Mouse (Mus musculus): ENCODE data around the gene Rasal2. TPM values are rescaled to one million over a fixed set of nuclear protein-coding genes. Genes with fewer than 3 reads are reported as not detected.

The Rasal2 gene
- total and polyA plus RNA-seq, 3 experiments, result 5.1 to 23.2 (median 22.2) TPM

GRCm38 (mm10) chr1:157092622-157093021 lies 319.8 kb downstream of the Rasal2 start:
- H3K36me3 ChIP-seq (ENCODE audit: control insufficient read depth, insufficient read depth, low read length), result no peaks in the 10 kb centered on the region
- TF ChIP-seq CTCF (IDR thresholded peaks at IDR 0.05) (no peak), EP300 (IDR thresholded peaks at IDR 0.05; ENCODE audit: insufficient read depth, low read depth, low read length) (0 out of 2 replicates have a peak, but pooled peaks have one; percentile 33), POLR2A (IDR thresholded peaks at IDR 0.05; ENCODE audit: insufficient read depth, low read depth, low read length) (no peak)
- intact Hi-C loops (cut with DNase I), result no loop called here
- WGBS, result 56% methylated on average over 1 of the region's 1 CpGs
- peaks cover 5% of the 10 kb centered on the region for H3K4me1 ChIP-seq (ENCODE audit: control insufficient read depth, insufficient read depth, low read length)
- no peak overlapping the region for H3K4me3 ChIP-seq
- peak in 1 of 2 experiments; percentile 18 for DNase-seq
- no peaks in the 10 kb centered on the region for H3K79me2 ChIP-seq (replicated peaks; ENCODE audit: control insufficient read depth, insufficient read depth, low read length)
- H3K9ac ChIP-seq (ENCODE audit: low read depth, low read length), result no peak overlapping the region
- H3K27me3 ChIP-seq (ENCODE audit: control insufficient read depth, insufficient read depth, low read length), result no peaks in the 10 kb centered on the region
- H3K27ac ChIP-seq, result no peak overlapping the region; the same call in 1 of the 2 replicates

- Histone ChIP-seq H3K27me3 (ENCODE audit: control insufficient read depth, insufficient read depth, low read length) (no peaks in the 10 kb centered on the region), H3K4me1 (ENCODE audit: control insufficient read depth, insufficient read depth, low read length) (peaks cover 5% of the 10 kb centered on the region), H3K9ac (ENCODE audit: low read depth, low read length) (no peak overlapping the region), H3K4me3 (no peak overlapping the region), H3K36me3 (ENCODE audit: control insufficient read depth, insufficient read depth, low read length) (no peaks in the 10 kb centered on the region), H3K79me2 (replicated peaks; ENCODE audit: control insufficient read depth, insufficient read depth, low read length) (no peaks in the 10 kb centered on the region), H3K27ac (no peak overlapping the region; the same call in 1 of the 2 replicates)
- 75% methylated on average over 4 of the region's 4 CpGs for WGBS
- intact Hi-C loops (cut with DNase I), result no loop called here
- DNase-seq, result no peak
- TF ChIP-seq EP300 (IDR thresholded peaks at IDR 0.05; ENCODE audit: insufficient read depth, low read depth, low read length) (no peak), POLR2A (IDR thresholded peaks at IDR 0.05; ENCODE audit: insufficient read depth, low read depth, low read length) (no peak), CTCF (IDR thresholded peaks at IDR 0.05) (peak; percentile 56)
Measured at GRCm38 (mm10) chr1:157092140-157092539, 320.3 kb downstream of the Rasal2 start.

- no peak overlapping the region for H3K27ac ChIP-seq
- intact Hi-C loops (cut with DNase I), result no loop called here
- H3K27me3 ChIP-seq (ENCODE audit: control insufficient read depth, insufficient read depth, low read length), result no peaks in the 10 kb centered on the region
- no peak overlapping the region for H3K4me3 ChIP-seq
- H3K9ac ChIP-seq (ENCODE audit: low read depth, low read length), result no peak overlapping the region
- WGBS, result 59% methylated on average over 3 of the region's 3 CpGs
- TF ChIP-seq POLR2A (IDR thresholded peaks at IDR 0.05; ENCODE audit: insufficient read depth, low read depth, low read length) (no peak), CTCF (IDR thresholded peaks at IDR 0.05) (no peak), EP300 (IDR thresholded peaks at IDR 0.05; ENCODE audit: insufficient read depth, low read depth, low read length) (no peak)
- no peaks in the 10 kb centered on the region for H3K36me3 ChIP-seq (ENCODE audit: control insufficient read depth, insufficient read depth, low read length)
- no peaks in the 10 kb centered on the region for H3K79me2 ChIP-seq (replicated peaks; ENCODE audit: control insufficient read depth, insufficient read depth, low read length)
- no peak for DNase-seq
- H3K4me1 ChIP-seq (ENCODE audit: control insufficient read depth, insufficient read depth, low read length), result peaks cover 5% of the 10 kb centered on the region
Measured at GRCm38 (mm10) chr1:157090835-157091234, 321.6 kb downstream of the Rasal2 start.

- H3K4me3 ChIP-seq, result peak overlapping the region; percentile 39
- H3K79me2 ChIP-seq (replicated peaks; ENCODE audit: control insufficient read depth, insufficient read depth, low read length), result no peaks in the 10 kb centered on the region
- H3K27me3 ChIP-seq (ENCODE audit: control insufficient read depth, insufficient read depth, low read length), result no peaks in the 10 kb centered on the region
- WGBS, result 8% methylated on average over 25 of the region's 25 CpGs
- H3K4me1 ChIP-seq (ENCODE audit: control insufficient read depth, insufficient read depth, low read length), result no peaks in the 10 kb centered on the region; the same call in 1 of the 2 replicates
- intact Hi-C loops (cut with DNase I), result loop anchor here (2.0 to 5.0 kb wide), 2 partner anchors 372 to 451 kb away; partner anchors contain the start of gene Cryzl2
- DNase-seq, result peak; percentile 49 to 76
- H3K36me3 ChIP-seq (ENCODE audit: control insufficient read depth, insufficient read depth, low read length), result no peaks in the 10 kb centered on the region
- no peak for TF ChIP-seq EP300 (IDR thresholded peaks at IDR 0.05; ENCODE audit: insufficient read depth, low read depth, low read length)
- TF ChIP-seq CTCF (IDR thresholded peaks at IDR 0.05), result peak; percentile 85
- no peak overlapping the region for H3K27ac ChIP-seq
- no peak overlapping the region for H3K9ac ChIP-seq (ENCODE audit: low read depth, low read length)
Measured at GRCm38 (mm10) chr1:157086097-157086994, 326.0 kb downstream of the Rasal2 start.

Other genes with a start within 250 kb of the Rasal2 start
- gene Cryzl2, start 46.0 kb upstream of the Rasal2 start, total RNA-seq (2021), result 1 to 10 TPM; 8.4 to 9.5 TPM
- gene Cryzl2, start 46.0 kb upstream of the Rasal2 start, polyA plus RNA-seq (2012; rRNA removed), result 15.2 and 21.8 TPM in 2 replicates
- 1 to 10 TPM in 1 of 2 experiments, under 1 TPM in 1; 0.76 to 1.2 TPM for gene Sec16b, start 94.1 kb upstream of the Rasal2 start, total RNA-seq (2021)
- 3.2 and 3.3 TPM in 2 replicates for gene Sec16b, start 94.1 kb upstream of the Rasal2 start, polyA plus RNA-seq (2012; rRNA removed)

Measured in heart, adult 2 months (tissue).